Mouse (Mus musculus) spleen, adult 2 months (tissue): ENCODE measurements at regions not wholly inside any gene's neighbourhood (a gene's known extent, or its start where the extent isn't known, plus 50 kb on each side); places are given as distances from the start of the nearest gene placed in this dataset.

Source experiments
- DNase-seq, 2 experiments: peaks; one replicate each; pipeline versions ENCODE4 v3.0.0 to v3.0.0-alpha.2; 2012 to 2021; ENCODE audit warnings: low spot score in 2 of 2, low read depth in 1 of 2
- H3K27ac ChIP-seq: fragments of 200-500 bp; 2 replicates; pipeline ENCODE4 v1.5.1; 2012; ENCODE audit warnings: low read length, inconsistent platforms; ENCODE audit not compliant: insufficient read depth
- H3K27me3 ChIP-seq: fragments of 200-500 bp; 2 replicates; pipeline ENCODE4 v1.6.1; 2012; ENCODE audit warnings: mild to moderate bottlenecking, moderate library complexity, low read length, inconsistent platforms; ENCODE audit not compliant: control insufficient read depth, insufficient read depth
- H3K36me3 ChIP-seq: fragments of 200-500 bp; 2 replicates; pipeline ENCODE4 v1.6.1; 2012; ENCODE audit warnings: mild to moderate bottlenecking, low read length, inconsistent platforms; ENCODE audit not compliant: control insufficient read depth, insufficient read depth
- H3K4me1 ChIP-seq: fragments of 200-500 bp; 2 replicates; pipeline ENCODE4 v1.6.1; 2011; ENCODE audit warnings: inconsistent platforms; ENCODE audit not compliant: control insufficient read depth, insufficient read depth, insufficient read length
- H3K4me3 ChIP-seq: fragments of 200-500 bp; 2 replicates; pipeline ENCODE4 v1.5.1; 2011; ENCODE audit warnings: mild to moderate bottlenecking, inconsistent platforms; ENCODE audit not compliant: insufficient read depth, insufficient read length; ENCODE audit errors: extremely low read depth
- CTCF ChIP-seq: fragments of 200-500 bp; IDR thresholded peaks from 2 replicates; pipeline ENCODE4 v1.5.1; 2011; ENCODE audit warnings: mild to moderate bottlenecking, inconsistent platforms; ENCODE audit not compliant: insufficient read depth, insufficient read length, insufficient replicate concordance; ENCODE audit errors: extremely low read depth
- POLR2A ChIP-seq: fragments of 200-500 bp; IDR thresholded peaks from 2 replicates; pipeline ENCODE4 v1.6.1; 2011; ENCODE audit warnings: low read depth, low read length, inconsistent platforms
- WGBS: fragments of 180-500 bp; shearing (Covaris S2); methylation state at CpG from one replicate; pipeline ENCODE4 v1.1.7; 2018; 5-methylcytosine and 5-hydroxymethylcytosine counted together

- Histone ChIP-seq H3K4me1 (peaks cover 7% of the 10 kb centered on the region; the same call in 1 of the 2 replicates), H3K36me3 (no peaks in the 10 kb centered on the region), H3K27ac (no peak overlapping the region), H3K27me3 (no peaks in the 10 kb centered on the region), H3K4me3 (no peak overlapping the region)
- TF ChIP-seq POLR2A, result no peak
- TF ChIP-seq CTCF, result no peak
- DNase-seq, result no peak
- WGBS, result 87% methylated on average over 12 of the region's 12 CpGs
Observed at GRCm38 (mm10) chr2:170209121-170209520, 61.2 kb upstream of the Zfp217 start.

GRCm38 (mm10) chr2:170207878-170208277 lies 60.0 kb upstream of the Zfp217 start:
- Histone ChIP-seq H3K27me3 (no peaks in the 10 kb centered on the region), H3K36me3 (no peaks in the 10 kb centered on the region), H3K27ac (no peak overlapping the region), H3K4me1 (peaks cover 7% of the 10 kb centered on the region; the same call in 1 of the 2 replicates), H3K4me3 (no peak overlapping the region)
- TF ChIP-seq CTCF (no peak), POLR2A (no peak)
- no peak for DNase-seq
- WGBS, result 82% methylated on average over 7 of the region's 7 CpGs

- Histone ChIP-seq H3K27ac (no peak overlapping the region), H3K4me1 (peaks cover 7% of the 10 kb centered on the region; the same call in 1 of the 2 replicates), H3K36me3 (no peaks in the 10 kb centered on the region), H3K27me3 (no peaks in the 10 kb centered on the region), H3K4me3 (no peak overlapping the region)
- no peak for DNase-seq
- TF ChIP-seq CTCF (no peak), POLR2A (no peak)
- 96% methylated on average over 6 of the region's 6 CpGs for WGBS
Observed at GRCm38 (mm10) chr2:170207395-170207794, 59.5 kb upstream of the Zfp217 start.

- Histone ChIP-seq H3K4me1 (peaks cover 10% of the 10 kb centered on the region; the same call in 1 of the 2 replicates), H3K27me3 (no peaks in the 10 kb centered on the region), H3K4me3 (no peak overlapping the region), H3K36me3 (no peaks in the 10 kb centered on the region), H3K27ac (0 out of 2 replicates have a peak overlapping the region, but pooled peaks have one; percentile 48)
- no peak for DNase-seq
- WGBS, result 82% methylated on average over 14 of the region's 14 CpGs
- TF ChIP-seq CTCF (no peak), POLR2A (no peak)
Observed at GRCm38 (mm10) chr2:170206870-170207269, 59.0 kb upstream of the Zfp217 start.

- Histone ChIP-seq H3K27ac (peak overlapping the region; percentile 48), H3K4me1 (peaks cover 10% of the 10 kb centered on the region; the same call in 1 of the 2 replicates), H3K4me3 (no peak overlapping the region), H3K27me3 (no peaks in the 10 kb centered on the region), H3K36me3 (no peaks in the 10 kb centered on the region)
- TF ChIP-seq CTCF (no peak), POLR2A (no peak)
- WGBS, result 23% methylated on average over 6 of the region's 6 CpGs
- peak in 1 of 2 experiments; percentile 35 for DNase-seq
Observed at GRCm38 (mm10) chr2:170206442-170206754, 58.5 kb upstream of the Zfp217 start.

- H3K36me3 ChIP-seq, result no peaks in the 10 kb centered on the region
- TF ChIP-seq POLR2A (no peak), CTCF (no peak)
- peak overlapping the region; percentile 54; the same call in 1 of the 2 replicates for H3K4me3 ChIP-seq
- H3K27ac ChIP-seq, result peak overlapping the region; percentile 95
- peak in 1 of 2 experiments; percentile 59 for DNase-seq
- H3K4me1 ChIP-seq, result peaks cover 10% of the 10 kb centered on the region; the same call in 1 of the 2 replicates
- H3K27me3 ChIP-seq, result no peaks in the 10 kb centered on the region
- 1% methylated on average over 17 of the region's 17 CpGs for whole genome bisulfite sequencing
Observed at GRCm38 (mm10) chr2:170205591-170206441, 57.9 kb upstream of the Zfp217 start.
